Mouse (Mus musculus) embryonic facial prominence, embryonic 15.5 days (tissue): ENCODE measurements around the gene Map4k4. TPM values are rescaled to one million over a fixed set of nuclear protein-coding genes. Genes with fewer than 3 reads are reported as not detected.

Experiments used
- ATAC-seq: fragments of 200-750 bp; cut with Nextera tagmentation; 2 replicates; pipeline ENCODE4 v1.8.0; 2017; ENCODE audit warnings: low read depth, moderate TSS enrichment; ENCODE audit not compliant: insufficient number of reproducible peaks, low FRiP score, low TSS enrichment
- H3K27ac ChIP-seq: fragments of 300-500 bp; sonication (generic); replicated peaks from 2 replicates; pipeline ENCODE4 v1.5.1; 2015; ENCODE audit warnings: mild to moderate bottlenecking, inconsistent platforms
- H3K27me3 ChIP-seq: fragments of 300-500 bp; sonication (generic); 2 replicates; pipeline ENCODE4 v1.6.1; 2015; ENCODE audit warnings: inconsistent platforms
- H3K36me3 ChIP-seq: fragments of 300-500 bp; sonication (generic); 2 replicates; pipeline ENCODE4 v1.6.1; 2015; ENCODE audit warnings: mild to moderate bottlenecking, inconsistent platforms
- H3K4me1 ChIP-seq: fragments of 300-500 bp; sonication (generic); 2 replicates; pipeline ENCODE4 v1.6.1; 2015; ENCODE audit warnings: inconsistent platforms
- H3K4me2 ChIP-seq: fragments of 300-500 bp; sonication (generic); replicated peaks from 2 replicates; pipeline ENCODE4 v1.6.1; 2015; ENCODE audit warnings: mild to moderate bottlenecking, inconsistent platforms
- H3K4me3 ChIP-seq: fragments of 300-500 bp; sonication (generic); replicated peaks from 2 replicates; pipeline ENCODE4 v1.5.1; 2015; ENCODE audit warnings: mild to moderate bottlenecking, inconsistent platforms
- H3K9ac ChIP-seq: fragments of 300-500 bp; sonication (generic); 2 replicates; pipeline ENCODE4 v1.6.1; 2015; ENCODE audit warnings: inconsistent platforms
- H3K9me3 ChIP-seq: fragments of 300-500 bp; sonication (generic); replicated peaks from 2 replicates; pipeline ENCODE4 v1.6.1; 2016; ENCODE audit warnings: inconsistent platforms
- WGBS: fragments of 180-500 bp; shearing (Covaris S2); methylation state at CpG from one replicate; pipeline ENCODE4 v1.1.7; 2015; 5-methylcytosine and 5-hydroxymethylcytosine counted together
- polyA plus RNA-seq: library from polyadenylated mRNA; unstranded; fragments of >200 nt; fragmentation: Nextera tagmentation; extraction: Ambion mirVana; gene quantifications from 2 replicates; pipeline ENCODE4 v1.2.1, GENCODE M21; 2015

The Map4k4 gene
- polyA plus RNA-seq, 1 experiment from 2014 or later: 34.4 TPM

- no peaks in the 10 kb centered on the region for H3K27me3 ChIP-seq
- no peak overlapping the region for H3K4me2 ChIP-seq
- 73% methylated on average over 5 of the region's 5 CpGs for WGBS
- no peak overlapping the region for H3K9ac ChIP-seq
- H3K9me3 ChIP-seq: no peaks in the 10 kb centered on the region
- no peak for ATAC-seq
- no peaks in the 10 kb centered on the region for H3K4me1 ChIP-seq
- no peaks in the 10 kb centered on the region for H3K36me3 ChIP-seq
- no peak overlapping the region for H3K27ac ChIP-seq
- H3K4me3 ChIP-seq: no peak overlapping the region
Measured at GRCm38 (mm10) chr1:40046600-40046999, 145.9 kb downstream of the Map4k4 start.

GRCm38 (mm10) chr1:40051157-40051556, 150.4 kb downstream of the Map4k4 start:
- no peak for ATAC-seq
- H3K9ac ChIP-seq: no peak overlapping the region
- H3K27me3 ChIP-seq: no peaks in the 10 kb centered on the region
- no peak overlapping the region for H3K4me3 ChIP-seq
- no peaks in the 10 kb centered on the region for H3K4me1 ChIP-seq
- no peaks in the 10 kb centered on the region for H3K36me3 ChIP-seq
- no peaks in the 10 kb centered on the region for H3K9me3 ChIP-seq
- 78% methylated on average over 6 of the region's 6 CpGs for WGBS
- H3K27ac ChIP-seq: no peak overlapping the region
- H3K4me2 ChIP-seq: no peak overlapping the region

- no peaks in the 10 kb centered on the region for H3K9me3 ChIP-seq
- no peaks in the 10 kb centered on the region for H3K4me1 ChIP-seq
- ATAC-seq: no peak
- no peaks in the 10 kb centered on the region for H3K36me3 ChIP-seq
- H3K27ac ChIP-seq: no peak overlapping the region
- WGBS: 49% methylated on average over 8 of the region's 8 CpGs
- no peak overlapping the region for H3K9ac ChIP-seq
- no peak overlapping the region for H3K4me2 ChIP-seq
- H3K27me3 ChIP-seq: no peaks in the 10 kb centered on the region
- no peak overlapping the region for H3K4me3 ChIP-seq
Measured at GRCm38 (mm10) chr1:40052156-40052555, 151.4 kb downstream of the Map4k4 start.

- Histone ChIP-seq H3K4me2 (no peak overlapping the region), H3K27ac (no peak overlapping the region), H3K36me3 (no peaks in the 10 kb centered on the region), H3K27me3 (no peaks in the 10 kb centered on the region), H3K4me3 (no peak overlapping the region), H3K9me3 (no peaks in the 10 kb centered on the region), H3K4me1 (no peaks in the 10 kb centered on the region), H3K9ac (no peak overlapping the region)
- ATAC-seq: no peak
- WGBS: 71% methylated on average over 5 of the region's 5 CpGs
Measured at GRCm38 (mm10) chr1:40053071-40053470, 152.4 kb downstream of the Map4k4 start.

GRCm38 (mm10) chr1:40055051-40055450, 154.3 kb downstream of the Map4k4 start:
- H3K4me1 ChIP-seq: no peaks in the 10 kb centered on the region; the same call in 1 of the 2 replicates
- ATAC-seq: no peak
- H3K36me3 ChIP-seq: no peaks in the 10 kb centered on the region
- H3K27me3 ChIP-seq: no peaks in the 10 kb centered on the region
- H3K9ac ChIP-seq: no peak overlapping the region
- no peaks in the 10 kb centered on the region for H3K9me3 ChIP-seq
- H3K4me3 ChIP-seq: no peak overlapping the region
- no peak overlapping the region for H3K4me2 ChIP-seq
- H3K27ac ChIP-seq: no peak overlapping the region
- 80% methylated on average over 7 of the region's 7 CpGs for WGBS

GRCm38 (mm10) chr1:40055963-40056362, 155.2 kb downstream of the Map4k4 start:
- H3K36me3 ChIP-seq: no peaks in the 10 kb centered on the region
- H3K27me3 ChIP-seq: no peaks in the 10 kb centered on the region
- no peak overlapping the region for H3K9ac ChIP-seq
- H3K4me2 ChIP-seq: no peak overlapping the region
- WGBS: 88% methylated on average over 5 of the region's 5 CpGs
- H3K4me3 ChIP-seq: no peak overlapping the region
- no peaks in the 10 kb centered on the region for H3K9me3 ChIP-seq
- no peak for ATAC-seq
- H3K4me1 ChIP-seq: no peaks in the 10 kb centered on the region; the same call in 1 of the 2 replicates
- H3K27ac ChIP-seq: no peak overlapping the region

- Histone ChIP-seq H3K4me2 (no peak overlapping the region), H3K4me3 (no peak overlapping the region), H3K27ac (no peak overlapping the region), H3K36me3 (no peaks in the 10 kb centered on the region), H3K9me3 (no peaks in the 10 kb centered on the region), H3K9ac (no peak overlapping the region), H3K27me3 (no peaks in the 10 kb centered on the region), H3K4me1 (no peaks in the 10 kb centered on the region; the same call in 1 of the 2 replicates)
- ATAC-seq: no peak
- 81% methylated on average over 5 of the region's 5 CpGs for WGBS
Measured at GRCm38 (mm10) chr1:40057351-40057750, 156.6 kb downstream of the Map4k4 start.

- 52% methylated on average over 11 of the region's 11 CpGs for WGBS
- H3K4me1 ChIP-seq: no peaks in the 10 kb centered on the region; the same call in 1 of the 2 replicates
- no peaks in the 10 kb centered on the region for H3K27me3 ChIP-seq
- no peak overlapping the region for H3K4me3 ChIP-seq
- H3K4me2 ChIP-seq: no peak overlapping the region
- no peaks in the 10 kb centered on the region for H3K9me3 ChIP-seq
- H3K27ac ChIP-seq: no peak overlapping the region
- ATAC-seq: no peak
- no peaks in the 10 kb centered on the region for H3K36me3 ChIP-seq
- H3K9ac ChIP-seq: no peak overlapping the region
Measured at GRCm38 (mm10) chr1:40058013-40058412, 157.3 kb downstream of the Map4k4 start.

- Histone ChIP-seq H3K4me3 (no peak overlapping the region), H3K27me3 (no peaks in the 10 kb centered on the region), H3K9ac (no peak overlapping the region), H3K4me2 (no peak overlapping the region), H3K4me1 (no peaks in the 10 kb centered on the region; the same call in 1 of the 2 replicates), H3K27ac (no peak overlapping the region), H3K36me3 (no peaks in the 10 kb centered on the region), H3K9me3 (no peaks in the 10 kb centered on the region)
- WGBS: 62% methylated on average over 4 of the region's 4 CpGs
- no peak for ATAC-seq
Measured at GRCm38 (mm10) chr1:40059122-40059774, 158.5 kb downstream of the Map4k4 start.

GRCm38 (mm10) chr1:40061359-40061758, 160.6 kb downstream of the Map4k4 start:
- H3K27ac ChIP-seq: no peak overlapping the region
- H3K4me1 ChIP-seq: no peaks in the 10 kb centered on the region; the same call in 1 of the 2 replicates
- ATAC-seq: no peak
- H3K27me3 ChIP-seq: no peaks in the 10 kb centered on the region
- H3K9ac ChIP-seq: no peak overlapping the region
- H3K36me3 ChIP-seq: no peaks in the 10 kb centered on the region
- no peak overlapping the region for H3K4me3 ChIP-seq
- H3K4me2 ChIP-seq: no peak overlapping the region
- WGBS: 71% methylated on average over 9 of the region's 9 CpGs
- H3K9me3 ChIP-seq: no peaks in the 10 kb centered on the region

- H3K4me2 ChIP-seq: no peak overlapping the region
- H3K36me3 ChIP-seq: no peaks in the 10 kb centered on the region
- H3K4me3 ChIP-seq: no peak overlapping the region
- no peak overlapping the region for H3K9ac ChIP-seq
- H3K27ac ChIP-seq: no peak overlapping the region
- no peaks in the 10 kb centered on the region for H3K9me3 ChIP-seq
- WGBS: 61% methylated on average over 4 of the region's 4 CpGs
- no peak for ATAC-seq
- no peaks in the 10 kb centered on the region; the same call in 1 of the 2 replicates for H3K4me1 ChIP-seq
- H3K27me3 ChIP-seq: no peaks in the 10 kb centered on the region
Measured at GRCm38 (mm10) chr1:40063409-40063808, 162.7 kb downstream of the Map4k4 start.

GRCm38 (mm10) chr1:40064508-40064907, 163.8 kb downstream of the Map4k4 start:
- Histone ChIP-seq H3K4me2 (no peak overlapping the region), H3K27ac (no peak overlapping the region), H3K9me3 (no peaks in the 10 kb centered on the region), H3K36me3 (no peaks in the 10 kb centered on the region), H3K9ac (no peak overlapping the region), H3K4me1 (no peaks in the 10 kb centered on the region), H3K4me3 (no peak overlapping the region), H3K27me3 (no peaks in the 10 kb centered on the region)
- ATAC-seq: no peak
- WGBS: 91% methylated on average over 8 of the region's 8 CpGs
